10 mouse cellular contexts compared by ENCODE assay signal in genomic region chr17:55367464-55368207, GRCm38 (mm10).
DNase-seq lines count a peak whose midpoint lies in the region; ATAC-seq and TF ChIP-seq lines count a peak whose summit lies in the region.
"Had no signal": no experiment of that assay in that cellular context is flagged by ENCODE, and none has a peak within 500 bp of the region (broad histone marks: within the 10 kb centered on the region; RNA-seq: fewer than 3 reads in every experiment).

No protein-coding gene starts in this region.

- H3K4me1 ChIP-seq in midbrain, embryonic 11.5 days (ENCODE audit: control insufficient read depth, insufficient read depth, low read length), result no peaks in the 10 kb centered on the region
- no peaks in the 10 kb centered on the region for H3K4me1 ChIP-seq in midbrain, embryonic 10.5 days
- 0 out of 2 replicates have a peak, but pooled peaks cover 4% of the 10 kb centered on the region for H3K4me1 ChIP-seq in forebrain, postnatal 0 days (ENCODE audit: insufficient read depth)
- H3K4me1 ChIP-seq in liver, embryonic 12.5 days, result no peaks in the 10 kb centered on the region
- H3K4me1 ChIP-seq: megakaryocyte, embryonic 14.5 days had no signal

- peak; percentile 83 for DNase-seq in midbrain, embryonic 11.5 days (ENCODE audit: low spot score, missing footprints)
- no peak for DNase-seq in midbrain, embryonic 10.5 days (ENCODE audit: low spot score)
- peak; percentile 75 for DNase-seq in forebrain, postnatal 0 days
- DNase-seq in left cerebral cortex, postnatal 14 days (ENCODE audit: low spot score in 2 of 2), result peak; percentile 6 to 55
- peak; percentile 59 for DNase-seq in telencephalon, adult 2 months (ENCODE audit: low read depth, low spot score)
- DNase-seq in heart, postnatal 4 days, result no peak
- DNase-seq in lung, postnatal 36 days, result no peak

- H3K4me3 ChIP-seq in midbrain, embryonic 11.5 days (ENCODE audit: low read depth, low read length), result no peak overlapping the region
- no peak overlapping the region for H3K4me3 ChIP-seq in midbrain, embryonic 10.5 days
- H3K4me3 ChIP-seq in forebrain, postnatal 0 days (ENCODE audit: low read depth, low read length), result no peak overlapping the region
- H3K4me3 ChIP-seq in liver, embryonic 12.5 days, result no peak overlapping the region
- H3K4me3 ChIP-seq: megakaryocyte, embryonic 14.5 days had no signal

- H3K27ac ChIP-seq in midbrain, embryonic 11.5 days (ENCODE audit: low read depth, low read length), result no peak overlapping the region
- H3K27ac ChIP-seq in midbrain, embryonic 10.5 days (replicated peaks), result no peak overlapping the region; the same call in 1 of the 2 replicates
- H3K27ac ChIP-seq in forebrain, postnatal 0 days (ENCODE audit: low read depth, low read length), result peak overlapping the region; percentile 84
- no peak overlapping the region for H3K27ac ChIP-seq in liver, embryonic 12.5 days

- H3K4me2 ChIP-seq in midbrain, embryonic 11.5 days, result no peak overlapping the region
- no peak overlapping the region for H3K4me2 ChIP-seq in forebrain, postnatal 0 days (ENCODE audit: low read depth)
- no peak overlapping the region for H3K4me2 ChIP-seq in liver, embryonic 12.5 days

- H3K9me3 ChIP-seq in midbrain, embryonic 11.5 days (ENCODE audit: control insufficient read depth, low read length), result no peaks in the 10 kb centered on the region
- H3K9me3 ChIP-seq in midbrain, embryonic 10.5 days (replicated peaks), result no peaks in the 10 kb centered on the region
- H3K9me3 ChIP-seq in forebrain, postnatal 0 days (ENCODE audit: low read length), result no peaks in the 10 kb centered on the region
- no peaks in the 10 kb centered on the region for H3K9me3 ChIP-seq in liver, embryonic 12.5 days (replicated peaks)
- H3K9me3 ChIP-seq: megakaryocyte, embryonic 14.5 days had no signal

- H3K27me3 ChIP-seq in midbrain, embryonic 11.5 days (ENCODE audit: control insufficient read depth, insufficient read depth, low read length), result no peaks in the 10 kb centered on the region
- no peaks in the 10 kb centered on the region for H3K27me3 ChIP-seq in midbrain, embryonic 10.5 days (ENCODE audit: low read depth, poor library complexity, severe bottlenecking)
- no peaks in the 10 kb centered on the region for H3K27me3 ChIP-seq in forebrain, postnatal 0 days (ENCODE audit: insufficient read depth, low read length)
- no peaks in the 10 kb centered on the region for H3K27me3 ChIP-seq in liver, embryonic 12.5 days (replicated peaks)
- H3K27me3 ChIP-seq: megakaryocyte, embryonic 14.5 days had no signal

- peak; percentile 57 for ATAC-seq in midbrain, embryonic 11.5 days (ENCODE audit: low FRiP score)
- ATAC-seq in forebrain, postnatal 0 days, result peak; percentile 99
- no peak for ATAC-seq in liver, embryonic 12.5 days
- ATAC-seq: activated CD4-positive, CD25-positive, alpha-beta regulatory T cell, adult 4 months had no signal

- WGBS in midbrain, embryonic 11.5 days, result 81% methylated on average over 7 of the region's 7 CpGs
- 87% methylated on average over 7 of the region's 7 CpGs for WGBS in midbrain, embryonic 10.5 days
- 62% methylated on average over 7 of the region's 7 CpGs for whole genome bisulfite sequencing in forebrain, postnatal 0 days
- WGBS in liver, embryonic 12.5 days (ENCODE audit: insufficient replicate concordance), result 68% methylated on average over 7 of the region's 7 CpGs

- TF ChIP-seq CTCF in forebrain, postnatal 0 days (IDR thresholded peaks at IDR 0.05; ENCODE audit: low read depth), result no peak

- H3K36me3 ChIP-seq in midbrain, embryonic 11.5 days (ENCODE audit: control insufficient read depth, insufficient read depth, low read length), result no peaks in the 10 kb centered on the region
- H3K36me3 ChIP-seq in midbrain, embryonic 10.5 days, result no peaks in the 10 kb centered on the region
- no peaks in the 10 kb centered on the region for H3K36me3 ChIP-seq in forebrain, postnatal 0 days (ENCODE audit: insufficient read depth)
- H3K36me3 ChIP-seq in liver, embryonic 12.5 days, result no peaks in the 10 kb centered on the region

- intact Hi-C loops in left cerebral cortex, postnatal 14 days (cut with DNase I), result no loop called here

- no peak overlapping the region for H3K9ac ChIP-seq in midbrain, embryonic 11.5 days (ENCODE audit: low read length)
- H3K9ac ChIP-seq in forebrain, postnatal 0 days, result peak overlapping the region; percentile 29; the same call in 1 of the 2 replicates
- no peak overlapping the region for H3K9ac ChIP-seq in liver, embryonic 12.5 days

Comparison
In these comparisons a context has a peak if more than half of its experiments do, and no peak if none do; other contexts are left out.
1. DNase-seq: peak in midbrain, embryonic 11.5 days (single experiment), forebrain, postnatal 0 days (single experiment), left cerebral cortex, postnatal 14 days (2 of 2) and telencephalon, adult 2 months (single experiment); none in midbrain, embryonic 10.5 days (single experiment), heart, postnatal 4 days (single experiment) and lung, postnatal 36 days (single experiment).